Mouse (Mus musculus): ENCODE data around the gene Mrpl4.
"Not testable (repeated sequence)": the region's sequence is repeated elsewhere in the genome, so short reads cannot be mapped to it uniquely, and the experiment has no call there.

The Mrpl4 gene

DNA sequence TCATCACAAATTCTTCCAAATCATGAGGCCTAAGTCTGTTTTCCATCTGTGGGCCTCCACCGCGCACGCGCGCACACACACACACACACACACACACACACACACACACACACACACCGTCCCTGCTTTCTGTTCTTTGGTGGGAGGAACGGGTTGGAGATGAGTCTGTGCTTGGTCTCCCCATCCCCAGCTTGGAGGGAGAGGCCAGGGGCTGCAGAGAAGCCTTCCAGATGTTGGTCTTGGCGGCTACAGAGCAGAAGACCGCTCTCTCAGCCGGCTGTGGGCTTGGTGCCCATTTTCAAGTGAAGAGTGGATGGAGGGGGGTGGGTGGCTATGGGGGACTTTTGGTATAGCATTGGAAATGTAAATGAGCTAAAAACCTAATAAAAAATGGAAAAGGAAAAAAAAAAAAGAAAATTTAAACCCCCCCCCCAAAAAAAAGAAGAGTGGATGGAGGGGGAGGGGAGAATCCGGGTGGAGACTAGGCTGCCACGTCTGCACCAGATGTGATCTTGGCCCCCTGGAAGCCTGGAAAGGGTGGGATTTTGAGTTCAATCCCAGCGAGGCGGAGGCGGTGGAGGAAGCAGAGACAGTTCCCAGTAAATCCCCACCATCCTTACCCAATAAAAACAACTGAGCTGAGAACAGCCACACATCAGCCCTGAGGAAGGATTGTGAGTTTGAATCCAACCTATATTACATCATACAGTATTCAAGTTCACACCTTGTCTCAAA is 15.4 kb upstream of the Mrpl4 start:
- DNase-seq (ENCODE audit: low spot score), result no peak

DNA sequence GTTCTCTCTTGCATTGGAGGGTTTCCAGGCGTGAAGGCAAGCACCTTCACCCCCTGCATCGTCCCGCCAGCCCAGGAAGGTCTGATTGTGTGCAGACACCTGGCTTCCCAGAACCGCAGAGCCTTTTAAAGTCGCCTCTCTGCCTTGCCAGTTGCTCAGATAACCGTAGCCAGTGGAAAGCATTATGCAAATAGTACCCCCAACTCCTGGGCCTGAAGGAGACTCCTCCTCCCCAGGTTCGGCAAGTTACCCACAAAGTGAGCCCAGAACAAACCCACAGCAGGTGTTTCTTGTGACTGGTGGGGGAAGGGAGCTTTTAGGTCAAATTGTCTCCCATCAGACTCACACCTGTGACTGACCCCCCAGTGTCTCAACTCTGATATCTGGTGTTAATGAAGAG is 14.6 kb upstream of the Mrpl4 start:
- DNase-seq (ENCODE audit: low spot score), result no peak

DNA sequence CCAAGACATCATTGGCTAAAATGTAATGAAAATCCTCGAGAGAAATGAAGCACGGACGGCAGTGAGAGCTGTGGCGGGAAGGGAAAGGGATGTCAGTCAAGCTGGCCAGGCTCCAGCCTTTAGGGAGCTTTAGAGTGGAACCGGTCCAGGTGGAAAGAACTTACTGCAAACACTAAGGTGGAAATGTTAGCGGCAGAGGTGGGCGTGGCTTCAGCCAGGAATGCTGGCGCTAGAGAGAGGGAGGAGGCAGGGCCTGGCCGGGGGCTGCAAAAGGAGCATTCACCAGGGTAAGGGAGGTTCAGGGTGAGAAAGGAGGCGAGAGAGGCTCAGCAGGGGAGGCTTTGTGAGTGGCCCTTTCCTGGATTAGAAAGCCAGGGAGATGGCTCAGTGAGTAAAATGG is 11.7 kb upstream of the Mrpl4 start:
- DNase-seq (ENCODE audit: low spot score), result no peak

DNA sequence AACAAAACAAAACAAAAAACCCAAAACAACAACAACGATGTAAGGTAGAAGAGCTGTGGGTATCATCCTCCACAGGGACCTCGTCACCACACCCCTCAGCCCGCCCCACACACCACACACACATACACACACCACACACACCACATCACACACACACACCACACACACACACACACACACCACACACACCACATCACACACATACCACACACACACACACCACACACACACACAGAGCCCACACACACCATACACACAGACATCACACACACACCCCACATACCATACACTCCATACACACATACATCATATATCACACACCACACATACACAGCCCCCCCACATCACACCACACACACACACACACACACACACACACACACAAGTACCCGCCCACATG is 11.0 kb upstream of the Mrpl4 start:
- DNase-seq (ENCODE audit: low spot score), result no peak

DNA sequence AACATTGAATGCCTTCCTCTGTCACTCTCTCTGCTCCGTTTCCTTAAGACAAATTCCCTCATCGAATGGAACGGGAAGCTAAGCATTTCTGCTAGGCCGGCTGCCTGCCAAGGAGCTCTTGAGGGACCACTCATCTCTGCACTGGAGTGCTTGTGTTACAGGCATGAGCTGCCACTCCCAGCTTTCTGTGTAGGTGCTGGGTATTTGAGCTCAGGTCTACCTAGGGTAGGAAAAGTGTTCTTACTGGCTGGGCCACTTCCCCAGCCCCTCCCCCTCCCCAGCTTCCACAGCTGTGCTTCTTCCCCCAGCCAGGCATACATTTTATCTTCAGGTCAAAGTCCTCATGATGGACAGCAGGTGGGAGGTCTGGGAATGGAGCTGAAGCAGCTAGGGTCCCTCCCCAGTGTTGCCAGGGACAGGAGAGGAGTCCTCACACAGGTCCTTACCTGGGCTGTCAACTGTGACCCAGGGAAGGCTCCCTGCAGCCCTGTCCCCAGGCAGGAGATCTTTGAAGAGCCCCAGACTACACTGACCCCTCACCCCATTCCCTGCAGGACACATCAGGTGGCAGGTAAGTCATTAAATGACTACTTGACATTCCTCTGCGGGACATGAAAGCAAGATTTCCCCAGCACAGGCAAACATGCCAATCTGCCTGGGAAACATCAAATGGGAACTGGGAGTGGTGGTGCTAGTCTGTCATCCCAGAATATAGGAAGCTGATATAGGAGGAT is 9.2 kb upstream of the Mrpl4 start:
- DNase-seq (ENCODE audit: low spot score), result no peak

DNA sequence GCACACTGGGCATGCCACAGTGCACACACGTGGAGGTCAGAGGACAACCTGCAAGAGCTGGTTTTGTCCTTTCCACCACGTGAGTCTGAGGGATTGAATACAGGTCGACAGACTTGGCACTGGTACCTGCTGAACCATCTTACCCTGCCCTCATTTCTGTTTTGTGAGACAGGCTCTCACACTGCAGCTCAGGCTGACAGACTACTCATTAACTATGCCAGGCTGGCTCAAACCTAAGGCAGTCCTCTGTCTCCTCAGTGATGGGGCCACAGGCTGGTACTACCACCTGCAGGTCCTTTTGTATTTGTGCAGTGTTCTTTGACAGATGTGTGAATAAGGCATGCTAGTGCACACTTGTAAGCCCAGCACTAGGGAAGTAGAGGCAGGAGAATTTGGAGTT is 7.5 kb upstream of the Mrpl4 start:
- no peak for DNase-seq (ENCODE audit: low spot score)

DNA sequence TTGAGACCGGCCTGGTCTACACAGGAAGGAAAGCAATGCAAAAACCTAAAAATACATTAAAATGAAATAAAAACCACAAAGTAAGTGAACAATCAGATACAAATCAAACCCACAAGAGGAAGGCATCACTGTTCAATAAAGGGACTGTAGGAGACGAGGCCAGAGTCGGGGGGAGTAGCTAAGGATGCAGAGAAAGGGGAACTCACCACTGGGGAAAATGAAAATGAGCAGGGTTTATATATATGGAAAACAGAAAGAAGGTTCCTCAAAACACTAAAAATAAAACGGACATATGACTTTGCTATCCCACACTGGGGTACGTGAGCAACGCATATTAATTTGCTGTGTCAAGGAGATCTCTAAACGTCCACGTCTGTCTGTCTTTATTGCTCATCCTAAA is 5.5 kb upstream of the Mrpl4 start:
- no peak for DNase-seq (ENCODE audit: low spot score)

DNA sequence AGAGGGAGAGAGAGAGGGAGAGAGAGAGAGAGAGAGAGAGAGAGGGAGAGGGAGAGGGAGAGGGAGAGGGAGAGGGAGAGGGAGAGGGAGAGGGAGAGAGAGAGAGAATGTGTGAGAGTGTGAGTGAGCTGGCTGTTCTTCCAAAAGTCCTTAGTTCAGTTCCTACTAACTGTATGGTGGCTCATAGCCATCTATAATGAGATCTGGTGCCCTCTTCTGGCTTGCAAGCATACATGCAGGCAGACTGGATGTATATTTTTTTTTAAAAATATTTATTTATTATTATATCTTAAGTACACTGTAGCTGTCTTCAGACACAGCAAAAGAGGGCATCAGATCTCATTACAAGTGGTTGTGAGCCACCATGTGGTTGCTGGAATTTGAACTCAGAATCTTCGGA is 4.2 kb upstream of the Mrpl4 start:
- DNase-seq (ENCODE audit: low spot score), result peak; percentile 23

DNA sequence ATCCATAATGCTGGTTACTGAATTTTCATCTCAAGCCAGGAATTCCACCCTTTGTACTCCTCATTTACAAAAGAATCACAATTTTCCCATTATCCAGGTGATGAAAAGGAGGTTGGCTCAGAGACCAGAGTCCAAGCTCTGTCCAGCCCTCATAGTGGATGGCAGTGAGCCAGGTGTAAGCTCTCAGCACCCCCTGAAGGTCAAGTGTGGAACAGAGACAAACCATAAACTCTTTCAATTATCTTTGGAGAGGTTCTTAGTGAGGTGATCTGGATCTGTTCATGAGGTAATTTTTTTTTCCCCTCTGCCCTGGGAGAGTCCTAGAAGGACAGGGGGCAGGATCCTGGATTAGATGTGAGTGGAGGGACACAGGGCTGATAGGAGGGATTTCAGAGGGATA is 1.7 kb upstream of the Mrpl4 start:
- DNase-seq (ENCODE audit: low spot score), result no peak

DNA sequence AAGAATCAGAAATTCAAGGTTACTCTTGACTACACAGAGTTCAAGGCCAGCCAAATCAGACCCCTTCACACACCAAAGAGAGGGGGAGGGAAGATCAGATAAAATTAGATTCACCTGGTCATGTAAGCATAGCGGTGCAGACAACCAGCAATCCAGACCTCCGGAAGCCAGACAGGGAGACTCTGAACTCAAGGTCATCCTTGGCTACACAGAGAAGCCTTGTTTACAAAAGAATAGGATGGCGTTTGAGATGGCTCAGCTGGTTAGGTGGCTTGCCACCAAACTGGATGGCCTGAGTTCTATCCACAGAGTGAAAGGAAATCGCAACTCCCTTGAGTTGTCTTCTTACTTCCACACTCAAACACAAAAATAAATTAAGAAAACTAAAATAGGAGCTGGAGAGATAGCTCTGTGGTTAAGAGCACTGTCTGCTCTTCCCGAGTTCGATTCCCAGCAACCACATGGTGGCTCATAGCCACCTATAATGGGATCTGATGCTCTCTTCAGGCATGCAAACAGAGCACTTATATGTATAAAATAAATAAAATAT is 812 bp upstream of the Mrpl4 start:
- DNase-seq (ENCODE audit: low spot score), result no peak

DNA sequence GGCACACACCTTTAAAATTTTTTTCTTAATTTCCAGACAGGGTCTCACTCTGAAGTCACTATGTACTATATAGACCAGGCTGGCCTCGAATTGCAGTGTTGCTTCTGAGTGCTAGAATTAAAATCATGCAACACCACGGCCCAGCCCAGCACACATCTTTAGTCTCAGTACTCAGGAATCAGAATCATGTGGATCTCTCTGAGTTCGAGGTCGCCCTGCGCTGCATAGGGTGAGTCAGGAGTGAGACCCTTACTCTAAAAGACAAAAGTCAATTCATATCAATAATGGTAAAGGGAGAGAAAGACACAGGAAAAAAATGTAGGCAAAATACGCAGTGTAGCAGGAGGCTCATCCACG is 290 bp upstream of the Mrpl4 start:
- DNase-seq (ENCODE audit: low spot score), result no peak

DNA sequence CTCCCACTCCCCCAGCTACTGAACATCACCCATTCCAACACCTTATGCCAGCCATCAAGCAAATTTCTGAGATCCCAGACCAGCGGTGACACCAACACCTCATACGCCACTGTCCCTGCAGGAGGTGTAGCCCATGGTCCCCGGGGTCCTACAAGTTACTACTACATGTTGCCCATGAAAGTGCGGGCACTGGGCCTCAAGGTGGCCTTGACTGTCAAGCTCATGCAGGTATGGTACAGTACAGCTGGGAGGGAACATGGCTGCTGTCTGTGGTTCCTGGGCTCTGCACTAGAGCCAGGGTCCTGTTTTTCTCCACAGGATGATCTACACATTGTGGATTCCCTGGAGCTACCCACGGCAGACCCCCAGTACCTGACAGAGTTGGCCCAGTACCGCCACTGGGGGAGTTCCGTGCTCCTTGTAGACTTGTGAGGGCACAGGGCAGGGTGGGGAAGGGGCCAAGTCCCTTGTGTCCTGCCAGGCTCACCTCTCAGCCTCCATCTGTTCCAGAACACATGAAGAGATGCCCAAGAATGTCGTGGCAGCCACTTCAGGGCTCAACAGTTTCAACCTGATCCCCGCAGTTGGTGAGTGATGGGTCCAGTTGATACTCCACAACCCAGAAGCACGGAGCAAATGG is 4.9 kb downstream of the Mrpl4 start:
- DNase-seq (ENCODE audit: low spot score), result no peak

DNA sequence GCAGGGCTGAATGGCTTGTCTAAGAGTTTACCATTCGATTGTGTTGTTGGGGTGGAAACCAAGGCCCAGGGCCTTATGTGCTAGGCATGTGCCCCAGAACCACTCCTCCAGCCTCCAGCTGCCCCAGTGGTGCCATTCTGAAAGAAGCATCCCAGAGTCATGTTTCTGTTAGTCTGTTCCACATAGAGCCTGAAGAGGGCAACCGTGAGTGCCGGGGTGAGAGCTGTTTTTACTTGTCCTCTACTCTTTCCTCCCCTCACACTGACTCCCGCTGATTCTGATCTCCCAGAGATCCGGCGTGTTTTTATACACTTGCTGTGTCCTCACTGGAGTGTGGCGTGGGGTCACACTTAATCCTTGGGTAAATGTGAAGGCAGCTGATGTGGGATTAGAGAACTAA is 5.5 kb downstream of the Mrpl4 start:
- no peak for DNase-seq (ENCODE audit: low spot score)

DNA sequence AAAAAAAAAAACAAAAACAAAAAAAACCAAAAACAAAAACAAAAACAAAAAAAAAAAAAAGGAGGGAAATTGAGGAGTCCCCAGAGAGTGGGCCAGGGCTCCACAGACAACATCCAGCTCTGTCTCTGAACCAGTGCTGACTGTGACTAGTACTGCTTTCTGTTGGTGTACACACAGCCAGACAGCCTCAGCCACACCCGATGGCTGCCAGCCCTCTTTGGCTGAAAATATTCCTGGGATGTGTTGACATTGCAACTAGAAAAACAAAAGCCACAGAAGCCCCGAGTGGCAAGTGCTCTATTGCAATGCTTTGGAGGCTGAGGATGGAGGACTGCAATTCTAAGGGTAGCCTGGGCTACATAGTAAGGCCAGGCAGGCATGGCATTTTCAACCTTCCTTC is 7.8 kb downstream of the Mrpl4 start:
- DNase-seq (ENCODE audit: low spot score), result no peak

DNA sequence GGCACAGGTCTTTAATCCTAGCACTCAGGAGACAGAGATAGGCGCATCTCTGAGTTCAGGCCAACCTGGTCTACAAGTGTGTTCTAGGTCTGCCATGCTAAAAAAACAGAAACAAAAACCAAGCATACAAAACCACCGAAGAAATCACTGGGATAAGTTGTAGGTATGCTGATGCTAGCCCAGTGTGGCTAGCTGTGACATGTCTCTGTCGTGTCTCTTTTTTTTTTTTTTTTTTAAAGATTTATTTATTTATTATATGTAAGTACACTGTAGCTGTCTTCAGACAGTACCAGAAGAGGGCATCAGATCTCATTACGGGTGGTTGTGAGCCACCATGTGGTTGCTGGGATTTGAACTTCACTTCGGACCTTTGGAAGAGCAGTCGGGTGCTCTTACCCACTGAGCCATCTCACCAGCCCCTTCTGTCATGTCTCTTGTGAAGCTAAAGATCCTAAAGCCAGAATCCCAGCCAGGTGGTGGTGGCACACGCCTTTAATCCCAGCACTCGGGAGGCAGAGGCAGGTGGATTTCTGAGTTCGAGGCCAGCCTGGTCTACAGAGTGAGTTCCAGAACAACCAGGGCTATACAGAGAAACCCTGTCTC is 8.5 kb downstream of the Mrpl4 start:
- not testable (repeated sequence) for DNase-seq (ENCODE audit: low spot score)

DNA sequence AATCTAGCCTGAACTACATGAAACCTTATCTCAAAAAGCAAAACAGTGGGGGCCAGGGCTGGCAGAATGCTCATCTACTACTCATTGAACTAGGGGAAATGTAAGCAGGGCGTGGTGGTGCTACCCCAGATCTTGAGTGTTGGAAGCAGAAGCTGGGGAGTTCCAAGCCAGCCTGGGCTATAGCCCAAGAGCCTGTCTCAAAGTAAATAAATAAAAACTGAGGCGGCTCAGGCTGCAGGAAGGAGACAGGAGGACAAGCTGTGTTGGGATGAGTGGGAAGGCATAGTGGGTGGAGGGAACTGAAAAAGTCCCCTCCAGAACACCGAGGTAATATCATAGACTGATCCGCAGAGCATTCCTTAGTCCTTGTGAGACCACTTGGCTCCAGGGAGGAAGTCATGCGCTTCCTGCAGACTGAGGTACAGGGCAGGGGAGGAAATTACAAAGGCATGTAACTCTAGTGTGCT is 9.3 kb downstream of the Mrpl4 start:
- DNase-seq (ENCODE audit: low spot score), result no peak

DNA sequence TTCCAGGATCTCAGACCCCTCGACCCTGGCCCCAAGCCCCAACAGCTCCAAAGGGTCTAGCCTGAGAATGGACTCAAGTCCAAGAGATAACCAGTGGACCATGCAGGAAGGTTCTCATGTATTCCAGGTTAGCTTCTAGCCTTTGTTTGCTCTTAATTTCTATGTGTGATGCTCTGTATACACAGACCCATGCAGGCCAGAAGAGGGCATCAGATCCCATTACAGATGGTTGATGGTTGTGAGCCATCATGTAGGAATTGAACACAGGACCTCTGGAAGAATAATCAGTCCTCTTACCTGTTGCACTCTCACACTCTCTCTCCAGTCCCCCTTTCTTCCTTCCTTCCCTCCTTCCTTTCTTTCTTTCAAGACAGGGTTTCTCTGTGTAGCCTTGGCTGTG is 9.8 kb downstream of the Mrpl4 start:
- no peak for DNase-seq (ENCODE audit: low spot score)

DNA sequence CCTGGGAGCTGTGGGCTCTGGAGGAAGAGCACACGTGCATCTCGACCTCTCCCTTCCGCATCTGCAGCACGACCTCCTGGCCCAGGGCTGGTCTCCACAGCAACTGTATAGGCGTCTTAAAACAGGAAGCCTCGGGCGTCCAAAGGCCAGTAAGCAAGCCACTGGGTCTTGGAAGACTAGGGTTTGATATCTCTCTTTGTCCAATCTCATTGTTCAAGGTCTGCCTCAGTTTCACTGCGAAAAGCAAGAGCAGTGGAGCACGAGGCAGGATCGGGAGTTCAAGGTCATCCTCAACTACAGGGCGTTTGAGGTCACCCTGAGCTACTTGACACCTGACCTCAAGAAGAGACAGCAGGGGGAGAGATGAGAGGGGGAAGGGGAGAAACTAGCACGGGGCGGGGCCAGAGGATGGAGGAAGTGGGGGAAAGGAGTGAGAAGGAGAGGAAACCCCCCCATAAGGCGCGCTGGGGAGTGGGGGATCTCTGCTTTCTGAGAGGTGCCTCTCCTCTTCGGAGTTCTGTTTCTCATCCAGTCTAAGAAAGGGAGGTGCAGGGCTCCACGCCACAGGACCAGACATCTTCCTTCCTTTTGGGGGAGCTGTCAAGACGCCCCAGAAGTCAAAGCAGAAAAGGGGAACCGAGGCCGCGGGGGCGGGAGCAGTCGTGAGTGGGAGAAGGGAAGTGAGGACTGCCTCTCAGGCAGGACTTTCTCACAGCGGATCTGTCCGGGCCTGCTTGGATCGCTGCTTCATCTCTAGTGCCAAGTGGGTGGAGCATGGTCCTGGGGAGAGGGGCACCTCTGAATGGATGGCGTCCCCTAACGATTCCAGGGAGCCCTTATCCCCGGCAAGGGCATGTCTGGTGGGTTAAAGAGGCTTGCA is 12.4 kb downstream of the Mrpl4 start:
- peak; percentile 36 for DNase-seq (ENCODE audit: low spot score)

DNA sequence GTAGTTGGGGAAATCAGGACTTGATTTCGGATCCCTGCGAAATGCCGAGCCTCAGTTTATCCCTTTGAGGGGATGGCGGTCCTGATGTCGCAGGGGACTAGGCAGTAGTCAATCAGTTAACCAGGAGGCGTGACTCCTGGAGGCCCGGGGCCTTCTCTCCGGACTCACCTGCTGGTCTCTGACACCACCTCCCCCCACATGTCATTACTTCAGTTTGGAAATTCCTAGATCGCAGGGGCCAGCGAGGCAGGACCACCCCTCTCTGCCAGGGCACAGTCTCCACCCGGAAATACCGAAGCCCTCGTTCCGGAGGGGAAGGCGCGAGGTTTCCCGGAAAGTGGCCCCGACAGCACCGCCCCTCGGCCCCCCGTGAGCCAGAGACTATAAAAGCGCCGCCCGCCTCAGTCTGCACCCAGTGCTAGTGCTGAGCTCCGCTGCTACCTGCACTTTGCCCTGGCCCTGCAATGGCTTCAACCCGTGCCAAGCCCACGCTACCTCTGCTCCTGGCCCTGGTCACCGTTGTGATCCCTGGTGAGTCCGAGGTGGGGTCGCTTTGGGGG is 13.1 kb downstream of the Mrpl4 start, which contains the start of gene Icam1:
Icam1 (plus strand) TSS at position 415 of the 560 bp plus-strand sequence.
- DNase-seq (ENCODE audit: low spot score), result peak; percentile 80

DNA sequence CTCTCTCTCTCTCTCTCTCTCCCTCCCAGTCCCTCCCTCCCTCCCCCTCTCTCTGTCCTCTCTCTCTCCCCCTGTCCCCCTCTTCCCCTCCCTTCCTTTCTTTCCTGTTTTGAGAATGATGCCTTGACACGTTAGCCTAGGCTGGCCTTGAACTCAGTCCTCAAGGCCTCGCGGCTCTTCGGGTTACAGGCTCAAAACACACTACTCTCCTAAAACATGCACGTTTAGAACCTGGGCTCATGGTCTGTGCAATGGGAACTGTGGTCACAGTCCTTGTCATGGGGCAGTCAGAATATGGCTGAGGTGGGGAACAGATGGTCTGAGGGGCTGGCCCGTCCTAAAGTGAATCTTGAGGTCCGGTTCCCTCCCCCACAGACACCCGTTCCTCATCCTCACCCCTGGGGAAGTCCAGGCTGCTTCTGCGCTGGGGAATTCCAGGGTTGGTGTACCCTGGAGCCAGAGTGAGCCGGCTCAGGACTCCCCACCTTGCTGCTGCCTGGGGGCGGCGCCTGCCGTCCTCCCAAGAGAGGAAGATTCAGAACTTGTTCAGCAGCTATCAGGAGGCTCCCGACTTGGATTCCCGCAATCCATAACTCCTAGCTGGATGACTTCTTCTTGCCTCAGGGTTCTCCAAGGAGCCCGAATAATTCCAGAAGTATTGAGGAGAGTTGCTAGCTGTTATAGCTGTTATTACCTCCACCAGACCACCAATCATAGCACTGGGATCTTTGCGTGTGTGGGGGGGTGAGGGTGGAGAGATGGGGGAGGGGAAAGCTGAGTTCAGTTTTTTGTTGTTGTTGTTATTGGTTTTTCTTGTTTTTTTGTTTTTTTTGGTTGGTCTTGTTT is 14.0 kb downstream of the Mrpl4 start:
- DNase-seq (ENCODE audit: low spot score), result peak; percentile 23

All from T-cell, adult 2 months (primary cell).